Mouse (Mus musculus): ENCODE data around the gene Tpra1. TPM values are rescaled to one million over a fixed set of nuclear protein-coding genes. Genes with fewer than 3 reads are reported as not detected.
A peak's percentile ranks its signal among the peaks of the same experiment; 100 is the strongest.

The Tpra1 gene
- polyA plus RNA-seq, 1 experiment, result 29.1 TPM

GRCm38 (mm10) chr6:88899628-88900027, 2.4 kb upstream of the Tpra1 start:
- Histone ChIP-seq H3K79me2 (ENCODE audit: control insufficient read depth, insufficient read depth) (peaks cover 57% of the 10 kb centered on the region), H3ac (ENCODE audit: control insufficient read depth, insufficient read length, low read depth) (no peak overlapping the region), H3K36me3 (ENCODE audit: control insufficient read depth, insufficient read depth) (peaks cover 27% of the 10 kb centered on the region), H3K4me3 (ENCODE audit: insufficient read depth, poor library complexity, severe bottlenecking) (no peak overlapping the region), H3K79me3 (ENCODE audit: low read depth) (peaks cover 40% of the 10 kb centered on the region), H3K27me3 (ENCODE audit: control insufficient read depth, insufficient read depth, insufficient read length) (no peaks in the 10 kb centered on the region)
- TF ChIP-seq USF1 (IDR thresholded peaks at IDR 0.05; ENCODE audit: low read depth), result no peak
- TF ChIP-seq MYOG (IDR thresholded peaks at IDR 0.05; ENCODE audit: control insufficient read depth, extremely low read depth, insufficient read length), result no peak
- TF ChIP-seq MAX (IDR thresholded peaks at IDR 0.05), result no peak
- TF ChIP-seq CEBPB (IDR thresholded peaks at IDR 0.05; ENCODE audit: low read depth), result no peak
- TF ChIP-seq CTCF (IDR thresholded peaks at IDR 0.05; ENCODE audit: control insufficient read depth, insufficient read depth, insufficient read length), result no peak
- TF ChIP-seq MYOD1 (IDR thresholded peaks at IDR 0.05; ENCODE audit: control insufficient read depth, insufficient read length, low read depth), result no peak
- no peak for TF ChIP-seq FOSL1 (IDR thresholded peaks at IDR 0.05; ENCODE audit: insufficient read depth, low read length, poor library complexity, severe bottlenecking)

GRCm38 (mm10) chr6:88901471-88901870, 580 bp upstream of the Tpra1 start:
- H3K36me3 ChIP-seq (ENCODE audit: control insufficient read depth, insufficient read depth), result peaks cover 9% of the 10 kb centered on the region
- no peaks in the 10 kb centered on the region for H3K27me3 ChIP-seq (ENCODE audit: control insufficient read depth, insufficient read depth, insufficient read length)
- H3K79me3 ChIP-seq (ENCODE audit: low read depth), result peaks cover 31% of the 10 kb centered on the region
- H3K4me3 ChIP-seq (ENCODE audit: insufficient read depth, poor library complexity, severe bottlenecking), result peak overlapping the region; percentile 72
- H3K79me2 ChIP-seq (ENCODE audit: control insufficient read depth, insufficient read depth), result peaks cover 57% of the 10 kb centered on the region
- peak overlapping the region; percentile 83 for H3ac ChIP-seq (ENCODE audit: control insufficient read depth, insufficient read length, low read depth)
- TF ChIP-seq FOSL1 (IDR thresholded peaks at IDR 0.05; ENCODE audit: insufficient read depth, low read length, poor library complexity, severe bottlenecking), result no peak
- no peak for TF ChIP-seq MYOD1 (IDR thresholded peaks at IDR 0.05; ENCODE audit: control insufficient read depth, insufficient read length, low read depth)
- TF ChIP-seq MYOG (IDR thresholded peaks at IDR 0.05; ENCODE audit: control insufficient read depth, extremely low read depth, insufficient read length), result no peak
- no peak for TF ChIP-seq MAX (IDR thresholded peaks at IDR 0.05)
- no peak for TF ChIP-seq USF1 (IDR thresholded peaks at IDR 0.05; ENCODE audit: low read depth)
- TF ChIP-seq CEBPB (IDR thresholded peaks at IDR 0.05; ENCODE audit: low read depth), result no peak
- no peak for TF ChIP-seq CTCF (IDR thresholded peaks at IDR 0.05; ENCODE audit: control insufficient read depth, insufficient read depth, insufficient read length)

GRCm38 (mm10) chr6:88903708-88904107, 1.7 kb downstream of the Tpra1 start:
- H3K27me3 ChIP-seq (ENCODE audit: control insufficient read depth, insufficient read depth, insufficient read length), result no peaks in the 10 kb centered on the region
- peaks cover 18% of the 10 kb centered on the region for H3K79me3 ChIP-seq (ENCODE audit: low read depth)
- H3K79me2 ChIP-seq (ENCODE audit: control insufficient read depth, insufficient read depth), result peaks cover 39% of the 10 kb centered on the region
- TF ChIP-seq CEBPB (IDR thresholded peaks at IDR 0.05; ENCODE audit: low read depth) (no peak), USF1 (IDR thresholded peaks at IDR 0.05; ENCODE audit: low read depth) (no peak), CTCF (IDR thresholded peaks at IDR 0.05; ENCODE audit: control insufficient read depth, insufficient read depth, insufficient read length) (no peak), MYOG (IDR thresholded peaks at IDR 0.05; ENCODE audit: control insufficient read depth, extremely low read depth, insufficient read length) (no peak), MYOD1 (IDR thresholded peaks at IDR 0.05; ENCODE audit: control insufficient read depth, insufficient read length, low read depth) (no peak), FOSL1 (IDR thresholded peaks at IDR 0.05; ENCODE audit: insufficient read depth, low read length, poor library complexity, severe bottlenecking) (no peak), MAX (IDR thresholded peaks at IDR 0.05) (no peak)
- peak overlapping the region; percentile 72 for H3K4me3 ChIP-seq (ENCODE audit: insufficient read depth, poor library complexity, severe bottlenecking)
- H3K36me3 ChIP-seq (ENCODE audit: control insufficient read depth, insufficient read depth), result no peaks in the 10 kb centered on the region
- no peak overlapping the region for H3ac ChIP-seq (ENCODE audit: control insufficient read depth, insufficient read length, low read depth)

GRCm38 (mm10) chr6:88904456-88904974, 2.5 kb downstream of the Tpra1 start:
- Histone ChIP-seq H3K27me3 (ENCODE audit: control insufficient read depth, insufficient read depth, insufficient read length) (no peaks in the 10 kb centered on the region), H3ac (ENCODE audit: control insufficient read depth, insufficient read length, low read depth) (no peak overlapping the region), H3K79me3 (ENCODE audit: low read depth) (peaks cover 18% of the 10 kb centered on the region), H3K79me2 (ENCODE audit: control insufficient read depth, insufficient read depth) (peaks cover 39% of the 10 kb centered on the region), H3K36me3 (ENCODE audit: control insufficient read depth, insufficient read depth) (no peaks in the 10 kb centered on the region), H3K4me3 (ENCODE audit: insufficient read depth, poor library complexity, severe bottlenecking) (no peak overlapping the region)
- TF ChIP-seq MAX (IDR thresholded peaks at IDR 0.05), result no peak
- TF ChIP-seq USF1 (IDR thresholded peaks at IDR 0.05; ENCODE audit: low read depth), result no peak
- peak; percentile 8 for TF ChIP-seq FOSL1 (IDR thresholded peaks at IDR 0.05; ENCODE audit: insufficient read depth, low read length, poor library complexity, severe bottlenecking)
- no peak for TF ChIP-seq MYOG (IDR thresholded peaks at IDR 0.05; ENCODE audit: control insufficient read depth, extremely low read depth, insufficient read length)
- no peak for TF ChIP-seq CEBPB (IDR thresholded peaks at IDR 0.05; ENCODE audit: low read depth)

- H3K27me3 ChIP-seq (ENCODE audit: control insufficient read depth, insufficient read depth, insufficient read length), result no peaks in the 10 kb centered on the region
- peaks cover 39% of the 10 kb centered on the region for H3K79me2 ChIP-seq (ENCODE audit: control insufficient read depth, insufficient read depth)
- TF ChIP-seq MYOD1 (IDR thresholded peaks at IDR 0.05; ENCODE audit: control insufficient read depth, insufficient read length, low read depth) (no peak), FOSL1 (IDR thresholded peaks at IDR 0.05; ENCODE audit: insufficient read depth, low read length, poor library complexity, severe bottlenecking) (no peak), MAX (IDR thresholded peaks at IDR 0.05) (no peak), MYOG (IDR thresholded peaks at IDR 0.05; ENCODE audit: control insufficient read depth, extremely low read depth, insufficient read length) (no peak), CTCF (IDR thresholded peaks at IDR 0.05; ENCODE audit: control insufficient read depth, insufficient read depth, insufficient read length) (no peak), CEBPB (IDR thresholded peaks at IDR 0.05; ENCODE audit: low read depth) (no peak), USF1 (IDR thresholded peaks at IDR 0.05; ENCODE audit: low read depth) (no peak)
- no peak overlapping the region for H3K4me3 ChIP-seq (ENCODE audit: insufficient read depth, poor library complexity, severe bottlenecking)
- H3K79me3 ChIP-seq (ENCODE audit: low read depth), result peaks cover 18% of the 10 kb centered on the region
- H3K36me3 ChIP-seq (ENCODE audit: control insufficient read depth, insufficient read depth), result no peaks in the 10 kb centered on the region
- H3ac ChIP-seq (ENCODE audit: control insufficient read depth, insufficient read length, low read depth), result no peak overlapping the region
Observed at GRCm38 (mm10) chr6:88905042-88905441, 3.0 kb downstream of the Tpra1 start.
